Mouse (Mus musculus) lung, postnatal 10 days (tissue): ENCODE data around the gene Gtf2h5.

Experiments
- DNase-seq: peaks from one replicate; pipeline ENCODE4 v3.0.0; 2021

Gtf2h5 gene

DNA sequence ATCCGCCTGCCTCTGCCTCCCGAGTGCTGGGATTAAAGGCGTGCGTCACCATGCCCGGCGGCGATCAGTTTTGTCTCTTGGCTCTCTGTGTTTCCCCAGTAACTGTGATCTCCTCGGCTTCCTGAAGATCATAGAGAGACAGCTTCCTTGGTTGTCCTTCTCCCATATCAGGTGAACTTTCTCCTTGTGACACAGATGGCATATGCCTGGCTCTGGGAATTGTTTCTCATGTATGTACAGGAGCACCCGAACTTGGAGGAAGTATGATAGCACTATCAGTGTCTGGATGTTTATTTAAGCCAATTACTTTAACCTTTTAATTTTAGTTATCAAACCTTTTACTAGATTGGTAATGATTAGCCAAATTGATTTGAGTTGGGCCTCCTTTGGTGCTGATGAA lies 35.5 kb downstream of the Gtf2h5 start:
- no peak for DNase-seq

DNA sequence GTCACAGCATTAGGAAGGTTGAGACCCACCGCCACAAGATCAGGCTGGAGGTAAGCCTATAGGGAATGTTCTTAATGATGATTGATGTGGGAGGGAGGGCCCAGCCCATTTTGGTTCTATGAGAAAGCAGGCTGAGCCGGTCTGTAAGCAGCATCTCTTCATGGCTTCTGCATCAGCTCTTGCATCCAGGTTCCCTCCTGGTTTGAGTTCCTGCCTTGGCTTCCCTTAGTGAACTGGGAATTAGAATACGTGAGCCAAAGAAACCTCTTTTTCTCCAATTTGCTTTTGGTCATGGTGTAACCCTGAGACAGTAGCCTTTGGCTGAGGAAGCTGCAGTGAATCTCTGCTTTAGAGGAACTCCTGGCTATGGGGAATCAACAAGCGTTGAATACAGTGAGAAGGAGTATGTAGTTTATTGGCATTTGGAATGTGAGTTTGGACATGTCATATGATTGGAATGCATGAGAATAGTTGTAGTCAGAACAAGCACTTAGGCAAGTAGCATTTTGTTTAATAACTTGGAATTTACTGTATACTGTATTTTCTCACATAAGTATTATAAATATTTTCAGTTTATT lies 37.7 kb downstream of the Gtf2h5 start:
- DNase-seq = no peak

DNA sequence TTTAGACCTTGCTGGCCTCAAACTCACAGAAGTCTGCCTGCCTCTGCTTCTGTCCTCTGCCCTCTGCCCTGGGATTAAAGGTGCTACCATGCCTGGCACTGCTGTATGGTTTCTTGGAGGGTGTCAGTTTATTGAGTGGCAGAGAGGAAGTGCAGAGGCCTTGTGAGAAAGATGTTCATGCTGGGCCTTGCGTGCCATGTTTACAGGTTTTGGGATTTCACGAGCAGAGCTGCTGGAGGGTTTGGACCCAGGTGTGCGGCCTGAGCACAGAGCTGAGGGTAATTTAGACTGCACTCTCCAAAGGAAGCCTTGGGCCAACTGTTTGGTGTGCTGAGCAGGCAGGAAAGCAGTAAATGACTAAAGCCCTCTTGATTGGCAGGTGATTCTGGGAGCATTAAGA lies 38.3 kb downstream of the Gtf2h5 start:
- DNase-seq = no peak

DNA sequence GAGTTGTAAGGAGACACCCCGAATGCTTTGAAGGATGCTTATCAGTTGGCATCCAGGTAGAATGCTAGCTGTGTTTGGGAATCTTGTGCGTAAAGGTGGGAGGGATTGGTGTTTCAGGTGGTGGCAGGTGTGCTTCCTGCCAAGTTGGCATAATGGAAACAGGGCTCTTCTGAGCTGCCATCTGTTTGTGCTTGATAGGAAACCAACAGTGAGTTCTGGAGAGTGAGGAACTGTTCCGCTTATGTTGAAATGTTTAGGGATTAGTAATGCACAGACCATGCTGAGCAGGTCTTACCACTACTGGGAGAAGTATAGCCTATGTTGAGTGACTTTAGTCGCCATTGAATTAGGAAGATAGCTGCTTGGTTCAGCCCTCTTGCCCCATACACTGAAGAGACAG lies 39.3 kb downstream of the Gtf2h5 start:
- no peak for DNase-seq

DNA sequence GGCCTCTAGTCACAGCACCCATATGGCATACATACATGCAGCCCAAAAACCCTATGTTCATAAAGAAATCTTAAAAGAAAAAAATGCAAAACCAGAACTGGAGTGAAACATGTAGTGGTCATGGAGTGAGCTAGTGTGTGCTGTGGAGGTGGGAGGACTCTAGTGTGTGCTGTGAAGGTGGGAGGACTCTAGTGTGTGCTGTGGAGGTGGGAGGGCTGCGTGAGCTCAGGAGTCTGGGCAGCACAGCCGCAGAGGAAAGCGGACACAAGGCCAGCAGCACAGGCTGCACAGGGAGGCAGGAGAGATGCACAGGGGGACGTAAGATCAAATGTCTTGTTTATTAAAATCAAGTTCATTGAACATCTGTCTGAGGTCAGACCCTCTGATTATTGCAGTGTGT lies 44.2 kb downstream of the Gtf2h5 start:
- no peak for DNase-seq

DNA sequence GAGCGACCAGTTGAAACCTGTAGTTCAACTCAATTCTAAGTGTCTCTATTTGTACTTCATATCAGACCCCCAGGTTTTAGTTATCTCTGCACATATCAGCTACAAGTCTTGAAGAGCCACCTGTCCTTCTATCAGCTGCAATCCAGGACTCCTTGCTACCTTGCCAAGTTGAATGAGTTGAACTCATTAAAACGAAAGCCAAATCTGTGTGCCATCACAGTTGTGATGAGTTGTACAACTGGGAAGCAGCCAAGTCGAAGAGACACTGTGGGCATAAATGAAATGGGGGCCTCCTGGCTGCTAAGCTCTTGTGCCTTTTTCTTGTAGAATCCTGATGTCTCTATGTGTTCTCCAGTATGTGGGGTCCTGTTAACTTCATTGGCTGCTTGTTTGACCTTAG lies 45.9 kb downstream of the Gtf2h5 start:
- DNase-seq = no peak

DNA sequence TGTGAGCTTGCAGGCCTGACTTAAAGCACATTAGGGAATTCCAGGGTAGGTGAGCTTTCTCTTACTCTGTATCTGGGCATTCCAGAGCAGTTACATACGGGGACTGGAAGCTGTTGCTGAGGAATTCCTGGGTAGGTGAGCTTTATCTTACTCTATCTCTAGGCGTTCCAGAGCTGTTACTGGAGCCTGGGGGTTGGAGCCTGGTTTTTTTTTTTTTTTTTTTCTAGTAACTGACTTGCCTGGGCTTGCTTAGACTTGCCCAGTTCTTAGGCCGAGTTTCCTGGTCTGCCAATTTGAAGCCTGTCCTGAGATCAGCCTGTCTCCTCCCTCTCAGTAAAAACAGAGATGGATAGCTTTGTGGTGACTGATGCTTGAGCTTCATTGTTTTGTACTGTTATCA lies 48.5 kb downstream of the Gtf2h5 start:
- no peak for DNase-seq

DNA sequence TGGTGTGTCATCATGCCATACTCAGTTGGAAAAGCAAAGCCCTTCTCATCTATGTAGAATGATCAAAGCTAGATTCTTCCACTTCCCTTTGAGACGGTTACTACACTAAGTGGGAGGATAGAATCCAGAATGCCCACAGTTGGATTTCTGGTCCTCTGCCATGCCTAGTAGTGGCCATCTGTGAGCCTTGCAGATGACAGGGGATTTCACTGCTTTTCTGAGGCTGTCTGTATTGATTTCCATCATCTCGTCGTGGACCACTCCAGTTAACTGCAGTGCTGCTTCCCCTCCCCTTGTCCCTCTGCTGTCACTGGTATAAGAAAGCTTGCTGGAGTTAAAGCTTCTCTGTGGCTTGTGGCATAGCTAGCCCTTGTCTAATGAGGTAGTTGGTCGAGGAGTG lies 49.8 kb downstream of the Gtf2h5 start:
- no peak for DNase-seq

DNA sequence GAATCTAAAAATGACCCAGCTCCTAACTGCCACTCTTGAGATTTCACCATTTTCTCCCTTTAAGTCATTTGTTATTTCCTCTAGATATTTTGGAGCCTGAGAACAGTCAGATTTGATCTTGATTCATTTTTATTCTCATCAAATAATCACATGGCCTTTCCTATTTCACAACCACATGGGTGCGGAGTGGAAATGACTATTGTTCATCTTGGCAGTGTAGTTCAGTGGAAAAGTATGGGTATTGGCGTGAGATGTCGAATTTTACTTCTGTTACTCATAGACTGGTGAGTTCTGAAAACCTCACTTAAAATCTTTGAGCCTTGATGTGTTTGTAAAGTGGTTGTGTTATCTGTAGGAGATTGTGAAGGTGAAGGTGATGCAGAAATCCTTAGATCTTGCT lies 51.5 kb downstream of the Gtf2h5 start:
- no peak for DNase-seq
